Mouse (Mus musculus): ENCODE results near the gene Pkib. TPM values are rescaled to one million over a fixed set of nuclear protein-coding genes. Genes with fewer than 3 reads are reported as not detected.

Pkib gene
- polyA plus RNA-seq, 1 experiment: 1.2 TPM

Other genes starting within 250 kb of the Pkib start
- 1.5 and 1.9 TPM in 2 replicates for gene Hsf2, start 145.6 kb upstream of the Pkib start, polyA plus RNA-seq (2012; rRNA removed)
- 23.2 and 33.5 TPM in 2 replicates for gene Serinc1, start 99.5 kb upstream of the Pkib start, polyA plus RNA-seq (2012; rRNA removed)
- 0.40 and 0.67 TPM in 2 replicates for gene Fabp7, start 152.9 kb downstream of the Pkib start, polyA plus RNA-seq (2012; rRNA removed)
- 76.1 and 104 TPM in 2 replicates for gene Smpdl3a, start 162.4 kb downstream of the Pkib start, polyA plus RNA-seq (2012; rRNA removed)

Measured in large intestine, adult 2 months (tissue).